Mouse (Mus musculus): ENCODE data around the gene Pdia4.
"Not testable (repeated sequence)": the region's sequence is repeated elsewhere in the genome, so short reads cannot be mapped to it uniquely, and the experiment has no call there.

The Pdia4 gene

DNA sequence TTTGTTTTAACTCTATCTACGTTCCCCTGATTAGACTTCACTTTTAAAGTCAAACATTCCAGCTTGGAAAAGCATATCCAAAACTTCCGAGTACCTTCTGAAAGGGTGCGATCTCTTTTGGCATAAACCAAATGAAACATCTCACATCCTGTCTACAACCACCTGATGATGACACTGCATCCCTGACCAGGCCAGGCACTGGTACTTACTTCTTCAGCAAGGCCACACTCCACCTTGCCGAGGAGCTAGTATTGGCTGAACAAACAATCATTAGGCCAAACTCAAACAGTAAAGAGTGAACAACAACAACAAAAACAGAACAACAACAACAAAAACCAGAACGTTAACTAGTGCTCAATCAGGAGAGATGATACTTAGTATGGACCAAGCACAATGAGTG lies 1.9 kb downstream of the Pdia4 start:
- DNase-seq (ENCODE audit: low read depth, low spot score): no peak

DNA sequence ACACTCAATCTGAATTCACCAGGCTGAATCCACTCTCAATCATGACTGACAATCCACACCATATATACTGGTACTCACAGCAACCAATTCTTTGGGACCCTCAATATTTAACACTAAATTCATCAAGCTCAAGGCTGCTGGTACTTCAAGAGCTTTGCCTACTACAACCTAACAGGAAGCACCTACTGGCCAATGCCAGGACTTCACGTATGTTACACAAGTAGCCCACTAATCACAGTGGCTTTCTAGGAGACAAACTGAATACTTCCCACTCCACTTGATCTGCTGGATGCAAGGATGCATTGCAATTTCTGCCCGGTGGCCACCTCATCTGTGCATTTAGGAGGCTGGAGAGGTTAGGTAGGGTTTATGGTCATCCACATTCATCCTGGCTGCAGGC lies 3.0 kb downstream of the Pdia4 start:
- no peak for DNase-seq (ENCODE audit: low read depth, low spot score)

DNA sequence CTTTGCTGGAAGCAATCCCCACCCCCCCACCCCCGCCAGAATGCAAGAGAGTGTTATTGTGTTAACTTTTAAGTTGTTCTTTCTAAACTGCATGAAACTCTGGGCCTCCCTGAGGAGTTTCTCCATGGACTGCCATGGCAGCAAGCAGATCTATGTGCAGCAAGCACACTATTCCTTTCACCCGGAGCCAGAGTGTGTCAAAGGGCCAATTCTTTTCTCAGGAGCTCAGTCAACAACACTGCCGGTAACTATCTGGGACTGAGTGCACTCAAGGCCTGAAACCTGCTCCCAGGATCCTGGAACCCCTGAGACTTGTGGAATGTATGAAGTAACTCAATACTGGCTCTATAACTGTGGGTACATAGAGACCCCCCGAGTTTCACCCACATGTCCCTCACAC lies 4.2 kb downstream of the Pdia4 start:
- no peak for DNase-seq (ENCODE audit: low read depth, low spot score)

DNA sequence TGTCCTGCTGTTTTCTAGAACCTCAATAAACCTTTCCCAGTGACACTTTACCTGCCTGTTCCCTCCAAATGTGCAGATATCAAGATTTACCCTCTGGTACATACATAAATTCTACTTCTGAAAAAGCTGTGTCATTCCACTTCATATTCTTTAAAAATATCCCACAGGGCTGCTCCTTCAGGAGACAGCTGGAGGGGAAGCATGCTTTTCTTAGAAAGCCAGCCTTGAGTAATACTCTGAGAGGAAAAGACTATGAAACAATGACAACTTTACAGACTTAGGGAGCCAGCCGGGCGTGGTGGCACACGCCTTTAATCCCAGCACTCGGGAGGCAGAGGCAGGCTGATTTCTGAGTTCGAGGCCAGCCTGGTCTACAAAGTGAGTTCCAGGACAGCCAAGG lies 4.7 kb downstream of the Pdia4 start:
- no peak for DNase-seq (ENCODE audit: low read depth, low spot score)

DNA sequence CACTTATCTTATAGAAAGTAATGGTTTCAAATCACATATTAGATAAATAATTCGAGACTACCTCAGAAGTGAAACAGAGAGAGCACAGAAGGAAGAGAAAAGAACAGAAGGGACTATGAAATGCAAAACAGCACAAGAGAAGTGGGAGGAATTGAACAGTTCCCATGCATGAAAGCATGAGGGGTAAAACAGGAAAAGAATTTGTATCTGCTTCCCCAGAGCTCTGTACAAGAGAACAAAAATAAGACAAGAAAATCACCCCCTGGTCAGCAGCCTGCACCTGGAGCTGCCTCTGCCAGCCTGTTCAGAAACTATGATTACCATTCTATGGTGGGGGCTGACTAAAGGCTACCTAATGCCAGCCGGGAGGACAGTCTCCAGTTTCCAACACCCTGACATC lies 5.8 kb downstream of the Pdia4 start:
- no peak for DNase-seq (ENCODE audit: low read depth, low spot score)

DNA sequence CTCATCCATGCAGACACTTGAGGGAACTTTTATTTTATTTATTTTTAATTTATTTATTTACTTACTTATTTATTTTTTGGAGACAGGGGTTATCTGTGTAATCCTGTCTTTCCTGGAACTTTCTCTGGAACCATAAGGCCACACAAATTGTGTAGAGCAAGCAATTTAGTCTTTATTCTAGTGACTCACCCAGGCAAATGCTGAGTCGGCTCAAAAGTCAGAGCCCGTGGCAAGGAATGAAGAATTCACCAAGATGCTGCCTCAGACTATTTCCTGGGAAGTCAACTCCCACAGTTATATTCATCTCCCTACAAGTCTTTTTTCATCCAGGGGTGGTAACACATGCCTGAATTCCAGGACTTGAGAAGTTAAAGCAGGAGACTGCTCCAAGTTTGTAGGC lies 7.7 kb downstream of the Pdia4 start:
- DNase-seq (ENCODE audit: low read depth, low spot score): no peak

DNA sequence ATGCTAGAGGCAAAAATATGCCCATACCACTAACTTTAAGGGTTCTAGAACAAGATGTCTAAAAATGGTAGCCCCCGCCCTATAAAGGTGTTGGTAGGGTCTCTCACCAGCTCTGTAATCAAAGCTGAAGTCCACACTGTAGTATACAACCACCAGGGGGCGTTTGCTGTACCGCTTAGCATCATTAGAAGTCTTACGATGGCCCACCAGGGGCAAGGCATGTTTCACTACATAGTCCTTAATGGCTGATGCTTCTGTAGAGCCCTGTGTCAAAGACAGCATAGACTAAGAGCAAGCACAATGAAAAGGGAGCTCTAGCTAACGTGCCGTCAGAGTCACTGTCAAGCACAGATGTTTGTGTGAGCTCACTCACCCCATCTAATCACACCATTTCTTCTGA lies 14.2 kb downstream of the Pdia4 start:
- peak; percentile 83 for DNase-seq (ENCODE audit: low read depth, low spot score)

- DNase-seq (ENCODE audit: low read depth, low spot score): peak; percentile 27
Observed at GRCm38 (mm10) chr6:47794106-47794830, 19.0 kb downstream of the Pdia4 start.

GRCm38 (mm10) chr6:47793284-47793683 lies 19.9 kb downstream of the Pdia4 start:
- DNase-seq (ENCODE audit: low read depth, low spot score): no peak

DNA sequence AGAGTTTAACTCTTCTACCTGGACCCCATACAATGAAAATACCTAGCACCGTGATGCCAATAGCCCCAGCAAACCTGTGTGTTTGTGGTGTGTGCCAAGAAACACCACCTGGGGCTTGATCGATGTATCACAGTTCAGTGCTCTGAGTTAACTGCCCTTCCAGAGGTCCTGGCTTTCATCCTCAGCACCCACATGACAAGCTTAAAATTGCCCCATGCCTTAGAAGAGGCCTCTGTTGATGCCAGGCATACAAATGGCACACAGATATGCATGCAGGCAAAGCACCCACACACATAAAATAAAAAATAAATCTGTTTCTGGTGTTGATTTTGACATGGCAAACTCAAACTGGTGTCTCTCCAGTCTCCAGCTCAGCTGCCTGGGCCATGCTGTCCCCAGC lies 20.7 kb downstream of the Pdia4 start:
- no peak for DNase-seq (ENCODE audit: low read depth, low spot score)

GRCm38 (mm10) chr6:47790745-47791144 lies 22.5 kb downstream of the Pdia4 start:
- DNase-seq (ENCODE audit: low read depth, low spot score): peak; percentile 21

DNA sequence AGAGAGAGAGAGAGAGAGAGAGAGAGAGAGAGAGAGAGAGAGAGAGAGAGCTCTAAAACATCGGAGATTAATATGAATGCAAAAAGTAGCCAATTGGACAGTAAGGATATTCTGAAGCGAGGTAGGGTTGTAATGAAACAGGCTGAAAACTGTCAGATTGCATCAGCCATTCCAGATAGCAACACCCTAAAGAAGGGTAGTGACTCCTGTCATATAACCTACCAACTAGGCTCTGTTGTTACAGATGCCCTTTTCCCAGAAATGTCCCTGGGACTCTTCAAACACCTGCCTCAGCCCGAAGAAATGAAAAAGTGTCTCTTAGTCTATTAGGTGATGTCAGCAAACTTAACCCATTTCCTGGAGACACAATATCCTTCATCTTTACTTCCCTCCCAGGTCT lies 24.4 kb downstream of the Pdia4 start:
- DNase-seq (ENCODE audit: low read depth, low spot score): peak; percentile 14

- DNase-seq (ENCODE audit: low read depth, low spot score): peak; percentile 87
Observed at GRCm38 (mm10) chr6:47787941-47788736, 25.1 kb downstream of the Pdia4 start.

GRCm38 (mm10) chr6:47784707-47785412 lies 28.4 kb downstream of the Pdia4 start:
- DNase-seq (ENCODE audit: low read depth, low spot score): no peak

DNA sequence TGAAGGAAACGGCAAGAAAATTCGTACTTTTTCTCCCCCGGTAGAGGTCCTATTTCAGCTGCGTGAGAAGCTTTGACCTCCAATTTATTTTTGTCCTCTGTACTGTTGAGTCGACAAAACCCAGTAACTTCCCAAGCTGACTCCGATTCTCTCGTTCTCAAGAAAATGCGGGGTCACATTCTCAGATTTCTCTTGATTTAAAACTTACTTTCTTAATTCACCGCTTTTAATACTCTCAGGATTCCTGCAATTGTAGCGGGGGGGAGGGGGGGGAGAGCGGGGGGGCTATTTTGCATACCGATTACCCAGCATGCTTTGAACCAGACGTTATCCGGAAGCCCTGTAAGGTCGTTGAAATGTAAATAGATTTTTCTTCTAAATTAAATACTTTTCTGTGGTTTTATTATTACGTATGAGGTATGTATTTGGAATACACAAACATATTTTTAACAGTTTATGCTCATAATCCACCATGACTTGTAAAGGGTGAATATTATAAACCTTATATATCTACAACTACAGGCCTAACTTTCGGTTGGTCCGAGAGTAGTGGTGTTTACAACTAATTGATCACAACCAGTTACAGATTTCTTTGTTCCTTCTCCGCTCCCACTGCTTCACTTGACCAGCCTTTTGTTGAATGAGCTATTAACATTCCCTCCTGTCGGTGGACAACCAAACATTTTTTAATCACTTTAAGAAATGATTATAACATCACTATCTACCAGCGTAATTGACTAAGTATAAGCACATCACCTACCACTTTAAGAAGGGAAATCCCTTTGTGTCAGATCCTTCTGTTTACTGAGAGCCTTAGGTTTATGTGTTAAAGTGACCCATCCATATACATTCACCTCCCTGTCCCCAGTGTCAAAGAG lies 31.9 kb downstream of the Pdia4 start:
- DNase-seq (ENCODE audit: low read depth, low spot score): peak; percentile 84

GRCm38 (mm10) chr6:47780576-47781013 lies 32.6 kb downstream of the Pdia4 start:
- no peak for DNase-seq (ENCODE audit: low read depth, low spot score)

DNA sequence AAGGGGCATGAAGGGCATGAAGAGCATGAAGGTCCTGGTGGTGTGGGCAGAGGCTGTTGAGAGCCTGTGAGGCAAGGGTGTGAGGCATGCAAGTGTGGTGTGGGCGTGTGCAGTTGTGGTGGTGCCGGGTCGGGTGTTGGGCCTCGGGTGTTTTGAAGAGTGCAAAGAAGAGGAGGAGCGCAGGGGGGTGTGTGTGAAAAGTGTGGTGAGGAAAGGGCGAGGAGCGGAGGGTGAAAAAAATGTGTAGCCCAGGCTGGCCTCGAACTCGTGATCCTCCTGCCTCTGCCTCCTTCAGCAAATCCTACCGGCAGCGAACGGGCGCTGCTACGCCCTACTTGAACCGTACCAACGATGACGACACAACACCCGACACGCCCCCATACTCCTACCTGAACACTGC lies 41.5 kb downstream of the Pdia4 start:
- peak; percentile 51 for DNase-seq (ENCODE audit: low read depth, low spot score)

DNA sequence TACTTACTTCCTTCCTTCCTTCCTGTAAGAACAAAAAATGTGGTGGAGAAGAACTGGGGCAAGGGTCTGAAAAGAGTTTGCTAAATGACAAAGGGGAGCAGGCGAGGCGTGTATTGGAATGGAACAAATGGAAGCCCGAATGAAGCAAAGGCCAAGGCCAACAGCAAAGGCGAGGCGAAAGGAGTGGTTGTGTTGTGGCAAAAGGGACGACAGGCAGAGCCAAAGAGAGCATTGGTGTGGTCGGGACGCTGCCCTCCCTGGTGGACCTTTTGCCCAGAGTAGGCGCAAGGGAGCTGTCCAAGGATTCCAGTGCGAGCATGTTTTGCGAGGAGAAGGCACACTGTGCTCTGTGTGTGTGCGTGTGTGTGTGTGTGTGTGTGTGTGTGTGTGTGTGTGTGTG lies 42.1 kb downstream of the Pdia4 start:
- peak; percentile 26 for DNase-seq (ENCODE audit: low read depth, low spot score)

DNA sequence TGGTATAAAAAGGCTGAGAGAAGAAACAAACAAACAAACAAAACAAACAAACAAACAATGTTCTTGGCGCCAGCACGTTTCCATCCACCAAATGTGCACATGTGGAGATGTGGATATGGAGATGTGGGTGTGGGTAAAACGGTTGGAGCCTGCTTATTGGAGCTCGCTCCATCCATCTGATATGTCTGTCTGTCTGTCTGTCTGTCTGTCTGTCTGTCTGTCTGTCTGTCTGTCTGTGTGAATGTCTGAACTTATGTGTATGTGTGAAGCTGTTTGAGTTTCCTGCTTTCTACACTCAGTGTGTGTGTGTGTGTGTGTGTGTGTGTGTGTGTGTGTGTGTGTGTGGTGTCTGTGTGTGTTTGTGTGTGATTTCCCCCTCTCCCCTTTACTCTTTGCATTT lies 43.4 kb downstream of the Pdia4 start:
- DNase-seq (ENCODE audit: low read depth, low spot score): not testable (repeated sequence)

DNA sequence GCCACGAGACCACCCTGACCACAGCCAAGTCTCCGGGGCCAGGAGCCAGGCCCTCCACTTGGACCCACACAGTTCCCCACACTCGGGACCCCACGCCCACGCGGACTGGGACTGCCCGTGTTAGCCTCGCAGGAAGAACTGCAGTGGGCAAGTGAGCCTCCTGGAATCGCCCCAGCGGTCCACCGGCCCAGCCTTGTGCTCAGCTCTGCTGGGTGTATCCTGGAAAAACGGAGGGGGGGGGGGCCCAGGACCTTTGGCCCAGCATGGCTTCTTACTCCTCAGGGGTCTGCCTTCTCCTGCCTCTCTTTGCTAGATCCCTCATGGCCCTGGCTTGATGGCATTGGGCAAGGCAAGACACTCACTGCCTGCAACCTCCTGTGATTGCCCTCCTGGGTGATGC lies 44.7 kb downstream of the Pdia4 start:
- DNase-seq (ENCODE audit: low read depth, low spot score): not testable (repeated sequence)

- DNase-seq (ENCODE audit: low read depth, low spot score): not testable (repeated sequence)
Observed at GRCm38 (mm10) chr6:47767355-47767754, 45.9 kb downstream of the Pdia4 start.

Measured in CD4-positive helper T cell, adult 2 months (primary cell).